Mouse (Mus musculus) ES-CJ7 (cell line): ENCODE data around the gene Ubqln4.

ENCODE experiments used
- DNase-seq: peaks from one replicate; pipeline ENCODE4 v3.0.0; 2011; ENCODE audit warnings: low read depth, low spot score

Ubqln4 gene

GRCm38 (mm10) chr3:88553525-88553879 is at the start of gene Ubqln4:
TSS of gene Ubqln4 (plus strand) at chr3:88553758.
- DNase-seq: peak; percentile 82

GRCm38 (mm10) chr3:88503881-88504746 is 49.4 kb upstream of the Ubqln4 start:
- DNase-seq: no peak

- DNase-seq: no peak
Observed at GRCm38 (mm10) chr3:88505081-88505480, 48.5 kb upstream of the Ubqln4 start.

GRCm38 (mm10) chr3:88505765-88506164 is 47.8 kb upstream of the Ubqln4 start:
- peak; percentile 56 for DNase-seq

GRCm38 (mm10) chr3:88509250-88509649 is 44.3 kb upstream of the Ubqln4 start:
- no peak for DNase-seq

- DNase-seq: peak; percentile 97
Observed at GRCm38 (mm10) chr3:88509692-88510420, 43.7 kb upstream of the Ubqln4 start, which contains the start of gene Lmna. TSS of gene Lmna (minus strand) at chr3:88509956.

- DNase-seq: no peak
Observed at GRCm38 (mm10) chr3:88510421-88511289, 42.9 kb upstream of the Ubqln4 start.

GRCm38 (mm10) chr3:88511559-88511958 is 42.0 kb upstream of the Ubqln4 start:
- DNase-seq: no peak

GRCm38 (mm10) chr3:88512141-88512895 is 41.2 kb upstream of the Ubqln4 start:
- DNase-seq: peak; percentile 60

GRCm38 (mm10) chr3:88512896-88513545 is 40.5 kb upstream of the Ubqln4 start:
- DNase-seq: no peak

GRCm38 (mm10) chr3:88513546-88514115 is 39.9 kb upstream of the Ubqln4 start:
- DNase-seq: no peak

- no peak for DNase-seq
Observed at GRCm38 (mm10) chr3:88514231-88515094, 39.1 kb upstream of the Ubqln4 start.

- DNase-seq: peak; percentile 67
Observed at GRCm38 (mm10) chr3:88515095-88515386, 38.5 kb upstream of the Ubqln4 start.

GRCm38 (mm10) chr3:88516407-88516806 is 37.2 kb upstream of the Ubqln4 start:
- no peak for DNase-seq

- DNase-seq: no peak
Observed at GRCm38 (mm10) chr3:88518411-88518810, 35.1 kb upstream of the Ubqln4 start.

GRCm38 (mm10) chr3:88520078-88520477 is 33.5 kb upstream of the Ubqln4 start:
- no peak for DNase-seq

GRCm38 (mm10) chr3:88521156-88521555 is 32.4 kb upstream of the Ubqln4 start:
- DNase-seq: no peak

- DNase-seq: peak; percentile 82
Observed at GRCm38 (mm10) chr3:88521803-88522331, 31.7 kb upstream of the Ubqln4 start.

- no peak for DNase-seq
Observed at GRCm38 (mm10) chr3:88523027-88523426, 30.5 kb upstream of the Ubqln4 start.
